Mouse (Mus musculus): ENCODE measurements around the gene Sec14l1.

Gene Sec14l1

GRCm38 (mm10) chr11:117123418-117124085 is 8.6 kb downstream of the Sec14l1 start:
- in situ Hi-C loops (cut with MboI; ENCODE audit: low sequenced_read_pairs), result no loop called here

DNA sequence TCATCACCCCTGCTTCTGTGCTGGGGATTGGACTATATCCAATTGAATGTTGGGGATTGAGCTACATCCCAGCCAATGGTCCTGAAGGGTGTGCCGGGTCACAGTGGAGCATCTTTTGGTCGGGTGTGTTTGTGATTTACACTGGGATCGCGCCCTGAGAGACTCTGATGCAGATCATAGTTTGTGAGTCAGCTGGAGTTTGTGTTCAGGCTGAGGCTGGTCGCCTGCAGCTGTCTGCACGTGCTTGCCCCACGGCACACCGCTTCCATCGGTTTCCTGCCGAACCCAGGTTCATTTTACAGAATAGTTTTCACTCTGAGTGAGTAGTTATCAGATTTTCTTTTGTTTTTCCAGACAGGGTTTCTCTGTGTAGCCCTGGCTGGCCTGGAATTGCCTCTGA is 9.6 kb downstream of the Sec14l1 start:
- in situ Hi-C loops (cut with MboI; ENCODE audit: low sequenced_read_pairs), result no loop called here

GRCm38 (mm10) chr11:117127250-117127837 is 12.4 kb downstream of the Sec14l1 start:
- in situ Hi-C loops (cut with MboI; ENCODE audit: low sequenced_read_pairs), result no loop called here

GRCm38 (mm10) chr11:117127931-117128548 is 13.1 kb downstream of the Sec14l1 start:
- in situ Hi-C loops (cut with MboI; ENCODE audit: low sequenced_read_pairs), result no loop called here

DNA sequence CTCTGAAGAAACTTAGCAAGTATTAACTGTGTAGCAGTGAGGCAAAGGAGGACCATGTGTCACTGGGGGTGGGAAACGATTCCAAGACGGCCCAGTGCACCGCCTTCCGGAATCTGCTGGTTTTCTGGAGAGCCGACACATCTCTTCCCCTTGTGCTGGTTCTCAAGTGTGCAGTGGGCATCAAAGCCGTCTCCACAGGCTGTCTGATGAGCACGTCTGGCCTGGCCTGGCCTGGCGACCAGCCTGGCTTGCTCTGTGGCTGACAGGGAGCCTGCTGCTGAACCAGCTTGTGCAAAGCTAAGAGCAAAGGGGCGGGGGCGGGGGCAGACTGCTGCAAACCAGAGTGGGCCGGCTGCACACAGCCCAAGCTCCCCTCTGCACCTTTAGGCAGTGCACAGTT is 14.5 kb downstream of the Sec14l1 start:
- in situ Hi-C loops (cut with MboI; ENCODE audit: low sequenced_read_pairs), result no loop called here

DNA sequence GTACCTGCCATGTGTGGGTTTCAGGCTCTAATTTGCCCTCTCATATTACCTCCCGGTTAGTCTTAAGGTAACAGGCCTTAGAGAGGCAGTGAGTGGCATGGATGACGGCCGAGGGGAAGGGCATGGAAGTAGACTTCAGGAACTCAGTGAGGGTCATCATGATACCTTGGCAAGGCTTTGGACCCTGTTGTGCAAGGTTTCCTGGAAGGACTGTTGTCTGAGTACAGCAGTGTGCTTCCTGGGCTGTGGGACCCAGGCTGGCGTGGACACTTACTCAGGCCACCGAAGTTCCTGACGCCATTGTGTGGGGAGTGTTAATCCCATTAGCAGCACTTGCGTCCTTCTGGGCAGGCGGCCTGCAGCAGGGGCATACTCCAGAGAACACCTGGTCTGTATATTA is 15.1 kb downstream of the Sec14l1 start:
- in situ Hi-C loops (cut with MboI; ENCODE audit: low sequenced_read_pairs), result no loop called here

DNA sequence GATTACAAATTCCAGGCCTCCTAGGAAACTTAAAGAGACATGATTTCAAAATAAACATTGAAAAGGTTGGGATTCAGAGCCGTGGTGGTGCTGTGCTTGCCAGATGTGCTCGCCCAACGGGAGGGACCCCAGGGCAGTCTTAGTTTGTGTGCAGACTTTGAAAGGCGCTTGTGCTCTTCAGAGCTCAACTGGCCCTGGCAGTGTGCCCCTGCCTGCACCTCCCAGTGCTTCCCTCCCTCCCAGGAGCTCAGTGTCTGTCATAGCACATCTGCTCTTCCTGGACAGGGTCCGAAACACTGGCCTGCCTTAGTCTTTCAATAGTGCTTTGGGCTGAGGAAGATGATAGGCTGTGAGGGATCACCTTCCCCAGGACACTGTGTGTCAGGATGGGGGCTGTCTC is 15.9 kb downstream of the Sec14l1 start:
- in situ Hi-C loops (cut with MboI; ENCODE audit: low sequenced_read_pairs), result no loop called here

- in situ Hi-C loops (cut with MboI; ENCODE audit: low sequenced_read_pairs), result no loop called here
Observed at GRCm38 (mm10) chr11:117131450-117131849, 16.5 kb downstream of the Sec14l1 start.

- in situ Hi-C loops (cut with MboI; ENCODE audit: low sequenced_read_pairs), result no loop called here
Observed at GRCm38 (mm10) chr11:117134776-117135387, 19.9 kb downstream of the Sec14l1 start.

DNA sequence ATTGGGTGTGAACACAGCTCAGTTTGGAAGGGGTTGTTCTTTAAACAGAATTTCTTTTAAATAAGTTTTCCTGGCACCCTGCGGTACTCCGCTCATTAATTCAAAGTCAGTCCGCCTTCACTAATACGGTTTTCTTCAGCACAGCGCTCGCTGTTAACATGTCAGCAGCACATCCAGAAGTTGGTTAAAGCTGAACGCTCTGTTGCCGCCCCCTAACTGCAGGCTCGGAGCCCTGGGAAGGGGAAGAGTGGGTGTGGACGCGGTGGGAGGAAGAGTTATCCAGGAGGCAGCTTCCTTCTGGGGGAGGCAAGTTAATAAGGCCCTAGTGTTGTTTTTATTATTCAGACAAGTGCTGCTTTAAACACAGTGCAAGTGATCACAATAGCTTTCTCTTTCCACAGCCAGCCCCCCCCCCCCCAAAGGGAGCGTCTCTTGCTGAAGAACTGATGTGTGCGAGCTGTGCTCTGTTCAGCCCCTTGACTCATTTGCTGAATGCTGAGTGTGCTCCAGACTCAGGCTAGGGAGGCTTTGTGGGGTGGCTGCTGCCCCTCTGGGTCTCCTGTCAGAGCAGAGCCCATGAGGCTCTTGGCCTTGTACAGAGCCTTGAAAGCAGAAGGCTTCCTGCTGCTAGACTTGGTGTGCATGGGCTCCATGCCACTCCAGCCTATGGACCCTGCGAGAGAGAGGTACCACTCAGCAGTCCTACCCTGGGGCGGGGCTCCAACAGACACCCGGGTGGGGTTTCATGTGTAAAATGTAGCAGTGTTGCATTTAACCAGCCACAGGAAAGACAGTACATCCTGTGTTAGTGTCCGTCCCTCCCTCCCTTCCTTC is 20.7 kb downstream of the Sec14l1 start:
- in situ Hi-C loops (cut with MboI; ENCODE audit: low sequenced_read_pairs), result no loop called here

- in situ Hi-C loops (cut with MboI; ENCODE audit: low sequenced_read_pairs), result no loop called here
Observed at GRCm38 (mm10) chr11:117136880-117137279, 21.9 kb downstream of the Sec14l1 start.

GRCm38 (mm10) chr11:117138213-117138761 is 23.3 kb downstream of the Sec14l1 start:
- in situ Hi-C loops (cut with MboI; ENCODE audit: low sequenced_read_pairs), result no loop called here

GRCm38 (mm10) chr11:117138795-117139463 is 24.0 kb downstream of the Sec14l1 start:
- in situ Hi-C loops (cut with MboI; ENCODE audit: low sequenced_read_pairs), result no loop called here

- in situ Hi-C loops (cut with MboI; ENCODE audit: low sequenced_read_pairs), result no loop called here
Observed at GRCm38 (mm10) chr11:117141376-117142001, 26.5 kb downstream of the Sec14l1 start.

DNA sequence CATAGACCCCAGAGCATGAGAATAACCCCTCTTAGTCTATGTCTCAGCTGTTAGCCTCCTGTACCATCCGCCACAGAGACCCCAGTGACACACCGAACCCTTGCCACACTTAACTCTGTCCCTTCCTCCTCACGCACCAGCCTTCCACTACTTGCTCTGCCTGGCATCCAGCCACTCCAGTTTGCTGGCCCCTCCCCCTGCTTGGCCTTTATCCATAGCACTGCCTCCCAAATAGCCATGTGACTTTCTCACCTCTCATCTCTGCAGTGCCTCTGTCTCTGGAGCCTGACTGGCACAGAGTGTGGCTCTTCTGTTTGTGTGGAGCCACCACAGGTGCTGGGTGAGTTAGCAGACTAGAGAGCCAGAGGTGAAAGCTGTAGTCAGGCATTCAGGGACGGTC is 27.5 kb downstream of the Sec14l1 start:
- in situ Hi-C loops (cut with MboI; ENCODE audit: low sequenced_read_pairs), result no loop called here

GRCm38 (mm10) chr11:117145451-117146117 is 30.6 kb downstream of the Sec14l1 start:
- in situ Hi-C loops (cut with MboI; ENCODE audit: low sequenced_read_pairs), result no loop called here

DNA sequence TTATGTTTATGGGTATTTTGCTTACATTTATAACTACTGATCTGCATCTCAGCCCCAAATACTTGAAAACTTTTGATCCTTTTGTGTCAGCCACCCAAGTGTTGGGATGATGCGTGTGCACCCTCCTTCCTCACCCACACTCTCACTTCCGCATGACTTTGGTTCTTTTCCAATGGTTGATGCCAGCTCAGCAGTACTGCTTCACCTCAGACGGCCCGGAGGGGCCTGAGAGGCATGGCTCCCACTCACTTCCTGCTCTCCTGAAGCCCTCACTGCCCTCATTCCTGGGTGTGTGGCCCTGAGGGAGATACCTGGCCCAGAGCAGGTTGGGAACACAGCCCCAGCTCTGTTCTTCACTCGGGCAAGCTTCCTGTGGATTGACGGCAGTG is 31.1 kb downstream of the Sec14l1 start:
- in situ Hi-C loops (cut with MboI; ENCODE audit: low sequenced_read_pairs), result no loop called here

- in situ Hi-C loops (cut with MboI; ENCODE audit: low sequenced_read_pairs), result no loop called here
Observed at GRCm38 (mm10) chr11:117146776-117147536, 32.0 kb downstream of the Sec14l1 start.
